Mouse (Mus musculus): Measurements from ENCODE around the gene H2afb2.

The H2afb2 gene

DNA sequence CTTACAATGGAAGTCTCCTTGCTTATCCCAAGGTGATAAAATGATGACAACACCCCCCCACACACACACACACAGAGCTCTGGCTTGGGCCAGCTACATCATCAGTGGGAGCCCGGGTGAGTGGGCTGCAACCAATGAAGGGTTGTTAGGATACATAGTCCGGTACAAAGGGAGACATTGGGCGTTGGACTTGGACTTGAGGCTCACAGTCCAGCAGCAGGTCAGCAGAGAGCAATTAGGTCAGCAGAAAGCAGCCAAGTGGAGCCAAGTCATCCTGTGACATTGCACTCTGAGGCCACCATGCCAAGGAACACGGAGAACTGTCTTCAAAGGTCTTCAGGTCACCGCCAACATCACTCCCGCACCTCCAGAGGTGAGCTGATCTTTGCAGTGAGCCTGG is at the start of gene H2afb2:
Gene H2afb2 (plus strand): TSS at position 301 of the 400 bp plus-strand sequence.
- DNase-seq, result no peak

Measured in cerebellum, postnatal 14 days (tissue).